Mouse (Mus musculus): ENCODE measurements around the gene Cdkl3. TPM values are rescaled to one million over a fixed set of nuclear protein-coding genes. Genes with fewer than 3 reads are reported as not detected.

The Cdkl3 gene
- polyA plus RNA-seq, 1 experiment from 2014 or later, result 4.6 TPM

DNA sequence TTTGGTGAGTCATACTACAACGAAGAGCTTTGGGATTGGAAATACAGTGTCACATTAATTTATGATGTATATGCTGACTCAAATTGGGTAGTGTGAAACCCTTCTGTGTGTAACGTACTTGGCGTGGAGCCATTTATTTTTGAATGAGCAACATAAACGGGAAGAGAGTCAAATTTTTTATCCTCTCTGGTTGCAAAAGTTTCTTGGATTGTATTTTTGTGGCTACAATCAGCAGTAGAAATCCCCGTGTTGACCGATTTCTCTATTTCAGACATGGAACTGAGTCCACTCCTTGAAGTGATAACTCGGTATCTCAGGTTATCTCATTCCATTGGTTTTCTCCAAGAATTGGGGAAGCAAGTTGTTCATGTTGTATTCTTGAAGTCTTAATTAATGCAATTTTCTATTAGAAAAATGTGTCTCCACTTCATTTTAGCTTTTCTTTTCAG is 95.8 kb downstream of the Cdkl3 start:
- Histone ChIP-seq H3K27me3 (replicated peaks; ENCODE audit: control insufficient read depth, insufficient read depth, low read length) (no peaks in the 10 kb centered on the region), H3K4me1 (replicated peaks; ENCODE audit: control insufficient read depth, insufficient read depth, low read length) (peaks cover 6% of the 10 kb centered on the region; the same call in 1 of the 2 replicates)
- no peak for TF ChIP-seq CTCF (IDR thresholded peaks at IDR 0.05; ENCODE audit: low read depth)

DNA sequence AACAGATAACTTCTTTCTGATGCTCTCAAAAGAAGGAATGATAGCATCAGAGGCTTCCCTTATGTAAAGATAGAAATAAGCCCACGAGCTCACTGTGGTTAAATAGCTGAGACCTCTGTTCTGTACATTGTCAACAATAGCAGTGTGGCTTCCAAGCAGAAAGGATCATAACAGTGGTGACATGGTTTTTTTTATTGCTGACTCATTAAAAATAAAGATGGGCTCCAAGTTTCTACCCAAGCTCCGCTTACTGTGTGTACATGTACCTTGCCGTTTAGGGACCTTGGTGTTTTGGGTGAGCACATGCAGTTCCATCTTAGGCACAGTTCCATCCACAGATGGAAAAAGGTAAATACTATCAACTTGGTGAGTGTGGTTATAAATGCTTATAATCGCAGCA is 99.0 kb downstream of the Cdkl3 start:
- Histone ChIP-seq H3K4me1 (replicated peaks; ENCODE audit: control insufficient read depth, insufficient read depth, low read length) (peaks cover 6% of the 10 kb centered on the region; the same call in 1 of the 2 replicates), H3K4me3 (ENCODE audit: low read depth, low read length) (no peak overlapping the region), H3K36me3 (ENCODE audit: control insufficient read depth, insufficient read depth) (no peaks in the 10 kb centered on the region), H3K27me3 (replicated peaks; ENCODE audit: control insufficient read depth, insufficient read depth, low read length) (no peaks in the 10 kb centered on the region), H3K9ac (ENCODE audit: low read depth, low read length) (no peak overlapping the region), H3K9me3 (ENCODE audit: control insufficient read depth) (no peaks in the 10 kb centered on the region), H3K27ac (ENCODE audit: low read depth, low read length) (no peak overlapping the region), H3K4me2 (replicated peaks; ENCODE audit: low read depth) (no peak overlapping the region)
- 64% methylated on average over 4 of the region's 4 CpGs for WGBS
- no peak for TF ChIP-seq CTCF (IDR thresholded peaks at IDR 0.05; ENCODE audit: low read depth)
- no peak for ATAC-seq

More for the DNA sequence above, 95.8 kb downstream of the Cdkl3 start:
- Histone ChIP-seq H3K9me3 (ENCODE audit: control insufficient read depth) (no peaks in the 10 kb centered on the region), H3K36me3 (ENCODE audit: control insufficient read depth, insufficient read depth) (no peaks in the 10 kb centered on the region), H3K27ac (ENCODE audit: low read depth, low read length) (peak overlapping the region; percentile 100), H3K9ac (ENCODE audit: low read depth, low read length) (peak overlapping the region; percentile 100), H3K4me2 (replicated peaks; ENCODE audit: low read depth) (peak overlapping the region; percentile 77), H3K4me3 (ENCODE audit: low read depth, low read length) (peak overlapping the region; percentile 88)
- no peak for ATAC-seq
- WGBS, result 1% methylated on average over 7 of the region's 7 CpGs

DNA sequence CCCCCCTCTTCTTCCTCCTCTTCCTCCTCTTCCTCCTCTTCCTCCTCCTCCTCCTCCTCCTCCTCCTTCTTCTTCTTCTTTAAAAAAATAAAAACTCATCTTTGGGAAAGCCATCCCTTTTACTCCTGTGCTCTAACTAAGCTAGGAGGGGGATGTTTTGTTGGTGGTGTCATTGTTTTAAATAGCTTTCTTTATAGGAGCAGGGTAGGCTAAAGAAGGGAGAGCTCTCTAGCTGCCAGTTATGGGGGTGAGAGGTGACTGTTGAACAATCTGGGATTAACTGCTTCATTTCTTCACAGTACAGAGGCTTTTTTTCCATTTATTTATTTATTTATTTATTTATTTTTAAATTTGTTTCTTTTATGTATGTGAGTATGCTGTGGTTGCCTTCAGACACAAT is 101.5 kb downstream of the Cdkl3 start:
- Histone ChIP-seq H3K9me3 (ENCODE audit: control insufficient read depth) (no peaks in the 10 kb centered on the region), H3K4me3 (ENCODE audit: low read depth, low read length) (no peak overlapping the region), H3K4me1 (replicated peaks; ENCODE audit: control insufficient read depth, insufficient read depth, low read length) (peaks cover 6% of the 10 kb centered on the region; the same call in 1 of the 2 replicates), H3K27me3 (replicated peaks; ENCODE audit: control insufficient read depth, insufficient read depth, low read length) (no peaks in the 10 kb centered on the region), H3K4me2 (replicated peaks; ENCODE audit: low read depth) (no peak overlapping the region), H3K36me3 (ENCODE audit: control insufficient read depth, insufficient read depth) (no peaks in the 10 kb centered on the region), H3K9ac (ENCODE audit: low read depth, low read length) (no peak overlapping the region), H3K27ac (ENCODE audit: low read depth, low read length) (no peak overlapping the region)
- no peak for TF ChIP-seq CTCF (IDR thresholded peaks at IDR 0.05; ENCODE audit: low read depth)
- ATAC-seq, result no peak

DNA sequence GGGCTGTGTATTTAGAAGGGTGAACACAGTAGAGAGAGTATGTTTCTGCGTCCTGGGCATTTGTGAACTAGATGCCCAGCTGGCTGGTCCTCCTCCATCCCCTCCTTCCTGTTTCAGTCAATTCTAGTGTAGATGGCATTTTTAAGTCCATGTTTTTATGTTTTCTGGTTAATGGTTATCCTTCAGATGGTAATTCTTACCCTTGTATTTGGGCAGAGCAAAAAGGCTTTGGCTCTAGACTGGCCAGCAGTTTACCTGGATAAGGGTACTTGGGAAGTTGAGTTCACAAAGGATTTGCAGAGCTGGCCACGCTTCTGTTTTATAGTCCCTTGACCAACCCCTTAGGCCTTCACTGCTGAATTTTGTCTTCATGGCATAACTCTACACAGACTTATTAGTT is 102.0 kb downstream of the Cdkl3 start:
- Histone ChIP-seq H3K4me1 (replicated peaks; ENCODE audit: control insufficient read depth, insufficient read depth, low read length) (peaks cover 6% of the 10 kb centered on the region; the same call in 1 of the 2 replicates), H3K4me2 (replicated peaks; ENCODE audit: low read depth) (no peak overlapping the region), H3K36me3 (ENCODE audit: control insufficient read depth, insufficient read depth) (no peaks in the 10 kb centered on the region), H3K9ac (ENCODE audit: low read depth, low read length) (no peak overlapping the region), H3K9me3 (ENCODE audit: control insufficient read depth) (no peaks in the 10 kb centered on the region), H3K27ac (ENCODE audit: low read depth, low read length) (no peak overlapping the region), H3K4me3 (ENCODE audit: low read depth, low read length) (no peak overlapping the region), H3K27me3 (replicated peaks; ENCODE audit: control insufficient read depth, insufficient read depth, low read length) (no peaks in the 10 kb centered on the region)
- WGBS, result 84% methylated on average over 2 of the region's 2 CpGs
- no peak for ATAC-seq
- no peak for TF ChIP-seq CTCF (IDR thresholded peaks at IDR 0.05; ENCODE audit: low read depth)

DNA sequence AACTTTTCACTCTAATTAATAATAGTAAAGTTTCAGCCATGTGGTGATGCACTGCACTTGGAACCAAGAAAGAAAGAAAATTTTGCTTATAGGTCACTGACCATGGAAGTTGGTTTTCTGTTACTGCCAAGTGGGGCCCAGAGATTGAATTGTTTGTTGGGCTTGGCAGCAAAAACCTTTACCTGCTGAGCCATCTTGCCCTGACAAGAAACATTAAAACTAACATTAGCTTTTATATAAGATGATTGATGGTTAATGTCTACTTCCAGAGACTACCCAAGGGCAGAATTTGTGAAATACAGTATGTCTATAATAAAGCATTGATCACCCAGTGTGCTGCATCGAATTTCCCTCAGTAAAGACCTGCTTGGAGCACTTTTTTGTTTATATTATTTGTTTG is 102.4 kb downstream of the Cdkl3 start:
- Histone ChIP-seq H3K9me3 (ENCODE audit: control insufficient read depth) (no peaks in the 10 kb centered on the region), H3K36me3 (ENCODE audit: control insufficient read depth, insufficient read depth) (no peaks in the 10 kb centered on the region), H3K4me1 (replicated peaks; ENCODE audit: control insufficient read depth, insufficient read depth, low read length) (peaks cover 6% of the 10 kb centered on the region; the same call in 1 of the 2 replicates), H3K4me2 (replicated peaks; ENCODE audit: low read depth) (no peak overlapping the region), H3K27me3 (replicated peaks; ENCODE audit: control insufficient read depth, insufficient read depth, low read length) (no peaks in the 10 kb centered on the region), H3K9ac (ENCODE audit: low read depth, low read length) (no peak overlapping the region), H3K27ac (ENCODE audit: low read depth, low read length) (no peak overlapping the region), H3K4me3 (ENCODE audit: low read depth, low read length) (no peak overlapping the region)
- no peak for ATAC-seq
- TF ChIP-seq CTCF (IDR thresholded peaks at IDR 0.05; ENCODE audit: low read depth), result no peak
- 96% methylated on average over 1 of the region's 1 CpGs for WGBS

DNA sequence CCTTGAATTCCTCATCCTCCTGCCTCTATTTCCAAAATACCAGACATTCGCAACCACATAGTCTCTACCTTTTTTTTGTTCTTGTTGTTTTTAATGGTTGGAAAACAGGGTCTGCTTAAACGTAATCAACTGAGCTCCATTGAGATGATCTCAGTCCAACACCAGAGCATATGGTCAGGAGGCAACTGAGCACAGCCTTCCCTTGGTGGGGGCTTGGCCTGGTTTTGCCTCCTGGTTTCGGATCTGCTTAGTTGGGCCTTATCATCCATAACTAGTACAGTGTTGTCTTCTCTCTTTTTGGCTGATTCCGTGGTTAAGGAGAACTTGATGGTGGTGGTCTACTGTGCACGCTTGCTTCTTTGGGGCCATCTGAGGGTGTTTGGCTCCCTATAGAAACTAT is 104.8 kb downstream of the Cdkl3 start:
- no peak for ATAC-seq
- no peak overlapping the region for H3K4me3 ChIP-seq (ENCODE audit: low read depth, low read length)
- no peaks in the 10 kb centered on the region for H3K9me3 ChIP-seq (ENCODE audit: control insufficient read depth)
- no peak overlapping the region for H3K27ac ChIP-seq (ENCODE audit: low read depth, low read length)
- no peaks in the 10 kb centered on the region for H3K27me3 ChIP-seq (replicated peaks; ENCODE audit: control insufficient read depth, insufficient read depth, low read length)
- TF ChIP-seq CTCF (IDR thresholded peaks at IDR 0.05; ENCODE audit: low read depth), result no peak
- peaks cover 4% of the 10 kb centered on the region for H3K36me3 ChIP-seq (ENCODE audit: control insufficient read depth, insufficient read depth)
- H3K9ac ChIP-seq (ENCODE audit: low read depth, low read length), result no peak overlapping the region
- H3K4me1 ChIP-seq (replicated peaks; ENCODE audit: control insufficient read depth, insufficient read depth, low read length), result 0 out of 2 replicates have a peak, but pooled peaks cover 6% of the 10 kb centered on the region
- no peak overlapping the region for H3K4me2 ChIP-seq (replicated peaks; ENCODE audit: low read depth)
- WGBS, result 90% methylated on average over 5 of the region's 5 CpGs

DNA sequence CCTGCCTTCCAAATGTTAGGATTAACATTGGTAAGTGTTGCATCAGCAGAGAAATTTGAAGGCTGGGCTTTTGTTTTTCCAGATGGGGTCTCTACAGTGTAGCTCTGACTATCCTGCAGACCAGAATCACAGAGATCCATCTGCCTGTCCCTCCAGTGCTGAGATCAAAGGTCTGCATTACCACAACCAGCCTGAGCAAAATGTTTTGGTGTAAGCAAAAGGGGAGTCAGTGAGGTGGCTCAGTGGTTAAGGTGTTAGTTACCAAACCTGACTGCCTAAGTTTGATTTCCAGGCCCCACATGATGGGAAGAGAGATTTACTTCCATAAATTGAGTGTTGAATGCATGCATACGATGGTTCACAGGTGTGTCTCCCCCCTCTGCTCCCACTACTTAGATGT is 105.4 kb downstream of the Cdkl3 start:
- no peak for ATAC-seq
- no peak overlapping the region for H3K27ac ChIP-seq (ENCODE audit: low read depth, low read length)
- 0 out of 2 replicates have a peak, but pooled peaks cover 4% of the 10 kb centered on the region for H3K4me1 ChIP-seq (replicated peaks; ENCODE audit: control insufficient read depth, insufficient read depth, low read length)
- peaks cover 6% of the 10 kb centered on the region for H3K36me3 ChIP-seq (ENCODE audit: control insufficient read depth, insufficient read depth)
- H3K9me3 ChIP-seq (ENCODE audit: control insufficient read depth), result no peaks in the 10 kb centered on the region
- H3K4me3 ChIP-seq (ENCODE audit: low read depth, low read length), result no peak overlapping the region
- H3K4me2 ChIP-seq (replicated peaks; ENCODE audit: low read depth), result no peak overlapping the region
- H3K27me3 ChIP-seq (replicated peaks; ENCODE audit: control insufficient read depth, insufficient read depth, low read length), result no peaks in the 10 kb centered on the region
- H3K9ac ChIP-seq (ENCODE audit: low read depth, low read length), result no peak overlapping the region
- no peak for TF ChIP-seq CTCF (IDR thresholded peaks at IDR 0.05; ENCODE audit: low read depth)
- 81% methylated on average over 1 of the region's 1 CpGs for WGBS

Measured in intestine, postnatal 0 days (tissue).